Mouse (Mus musculus): ENCODE measurements around the gene Tmem259. TPM values are rescaled to one million over a fixed set of nuclear protein-coding genes. Genes with fewer than 3 reads are reported as not detected.

Gene Tmem259
- polyA plus RNA-seq, 3 experiments from 2014 or later: 2.0 to 2.5 (median 2.0) TPM

DNA sequence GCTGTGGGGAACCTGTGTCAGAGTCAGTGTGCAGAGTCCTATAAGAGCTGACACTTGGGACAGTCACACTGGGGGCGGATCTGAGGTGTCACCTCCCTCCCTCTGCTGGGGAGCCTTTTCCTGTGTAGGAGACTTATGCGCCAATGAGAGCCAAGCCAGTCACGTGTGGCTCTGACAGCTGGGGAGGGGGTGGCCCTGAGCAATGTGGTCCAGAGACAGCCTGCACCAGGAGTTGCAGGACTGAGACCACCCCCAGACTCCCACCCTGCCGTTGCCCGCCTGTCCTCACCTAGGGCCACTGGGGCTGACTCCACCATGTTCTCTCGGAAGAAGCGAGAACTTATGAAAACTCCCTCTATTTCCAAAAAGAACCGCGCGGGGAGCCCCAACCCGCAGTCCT is 32.4 kb upstream of the Tmem259 start, which contains the start of gene Arhgap45:
Arhgap45 (plus strand) TSS at position 143 of the 400 bp plus-strand sequence.
- ATAC-seq: peak; percentile 87

DNA sequence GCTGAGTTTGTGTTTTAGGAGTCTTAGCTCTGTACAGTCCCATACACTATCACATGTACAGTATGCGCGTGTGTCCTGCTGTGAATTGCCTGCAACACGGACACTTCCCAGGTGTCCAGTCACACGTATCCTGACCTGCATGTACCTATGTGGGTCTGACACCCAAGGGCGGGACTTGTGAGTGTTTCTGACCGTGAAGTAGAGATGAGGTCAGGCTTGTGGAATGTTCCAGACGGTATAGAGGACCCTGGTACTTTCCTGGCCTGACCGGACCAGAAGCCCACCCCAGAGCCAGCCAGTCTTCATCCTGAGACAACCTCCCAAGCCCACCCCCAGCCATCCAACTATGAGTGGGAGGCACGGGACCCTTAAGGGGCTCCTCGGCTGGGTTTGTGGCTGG is 31.5 kb upstream of the Tmem259 start:
- ATAC-seq: no peak

DNA sequence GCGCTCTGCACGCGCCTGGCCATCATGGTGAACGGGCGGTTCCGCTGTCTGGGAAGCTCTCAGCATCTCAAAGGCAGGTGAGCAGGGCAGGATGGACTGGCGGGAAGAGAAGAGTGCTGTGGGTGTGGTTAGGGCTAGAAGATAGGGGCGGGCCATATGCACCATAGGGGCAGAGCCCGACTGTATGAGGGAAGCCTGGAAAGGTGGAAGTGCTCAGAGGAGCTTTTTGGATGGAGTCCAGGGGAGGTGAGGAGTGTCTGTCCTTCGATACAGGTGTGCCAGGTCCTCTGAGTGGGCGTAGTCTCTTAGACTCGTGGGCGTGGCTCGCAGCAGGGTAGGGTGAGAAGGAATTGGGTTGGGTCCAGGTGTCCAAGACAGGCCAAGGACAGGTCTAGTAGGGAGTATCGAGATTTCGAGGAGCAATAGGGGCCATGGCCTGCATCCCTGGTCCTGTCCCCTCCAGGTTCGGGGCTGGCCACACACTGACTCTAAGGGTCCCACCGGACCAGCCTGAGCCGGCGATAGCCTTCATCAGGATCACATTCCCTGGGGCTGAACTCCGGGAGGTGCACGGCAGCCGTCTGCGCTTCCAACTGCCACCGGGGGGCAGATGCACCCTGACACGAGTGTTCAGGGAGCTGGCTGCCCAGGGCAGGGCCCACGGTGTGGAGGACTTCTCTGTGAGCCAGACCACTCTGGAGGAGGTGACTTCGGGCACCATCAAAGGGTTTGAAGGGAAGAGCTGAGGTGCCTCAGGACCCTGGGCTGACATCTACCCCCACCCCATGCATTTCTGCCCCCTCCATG is 30.6 kb upstream of the Tmem259 start:
- no peak for ATAC-seq

DNA sequence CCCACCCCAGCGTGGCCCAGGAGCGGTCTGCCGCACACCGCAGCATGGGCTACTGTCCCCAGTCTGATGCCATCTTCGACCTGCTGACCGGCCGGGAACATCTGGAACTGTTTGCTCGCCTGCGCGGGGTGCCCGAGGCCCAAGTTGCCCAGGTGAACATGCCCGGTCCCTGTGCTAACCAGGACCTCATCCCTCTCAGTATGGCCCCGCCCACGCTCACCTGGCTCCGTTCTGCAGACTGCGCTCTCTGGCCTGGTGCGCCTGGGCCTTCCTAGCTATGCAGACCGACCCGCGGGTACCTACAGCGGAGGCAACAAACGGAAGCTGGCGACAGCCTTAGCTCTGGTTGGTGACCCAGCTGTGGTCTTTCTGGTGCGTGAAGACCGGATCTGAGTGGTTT is 29.5 kb upstream of the Tmem259 start:
- no peak for ATAC-seq

GRCm38 (mm10) chr10:80011740-80012139 is 27.6 kb upstream of the Tmem259 start:
- no peak for ATAC-seq

DNA sequence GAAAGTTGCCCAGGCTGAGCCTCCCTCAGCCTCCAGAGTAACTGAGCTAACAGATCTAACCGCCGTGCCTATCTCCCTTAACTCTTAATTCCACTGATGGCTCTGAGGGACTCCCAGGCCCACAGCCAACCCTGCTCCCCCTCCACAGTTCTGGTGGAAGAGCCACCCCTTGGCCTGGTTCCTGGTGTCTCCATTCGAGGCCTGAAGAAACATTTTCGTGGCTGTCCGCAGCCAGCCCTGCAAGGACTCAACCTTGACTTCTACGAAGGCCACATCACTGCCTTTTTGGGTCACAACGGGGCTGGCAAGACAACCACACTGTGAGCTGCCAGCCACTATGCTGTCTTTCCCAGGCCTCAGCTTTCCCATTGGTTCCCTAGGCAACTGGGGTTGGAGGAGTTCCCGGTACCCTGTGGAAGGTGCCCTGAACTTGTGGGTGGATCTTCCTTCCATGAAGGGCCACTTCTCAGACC is 20.1 kb upstream of the Tmem259 start:
- no peak for ATAC-seq

DNA sequence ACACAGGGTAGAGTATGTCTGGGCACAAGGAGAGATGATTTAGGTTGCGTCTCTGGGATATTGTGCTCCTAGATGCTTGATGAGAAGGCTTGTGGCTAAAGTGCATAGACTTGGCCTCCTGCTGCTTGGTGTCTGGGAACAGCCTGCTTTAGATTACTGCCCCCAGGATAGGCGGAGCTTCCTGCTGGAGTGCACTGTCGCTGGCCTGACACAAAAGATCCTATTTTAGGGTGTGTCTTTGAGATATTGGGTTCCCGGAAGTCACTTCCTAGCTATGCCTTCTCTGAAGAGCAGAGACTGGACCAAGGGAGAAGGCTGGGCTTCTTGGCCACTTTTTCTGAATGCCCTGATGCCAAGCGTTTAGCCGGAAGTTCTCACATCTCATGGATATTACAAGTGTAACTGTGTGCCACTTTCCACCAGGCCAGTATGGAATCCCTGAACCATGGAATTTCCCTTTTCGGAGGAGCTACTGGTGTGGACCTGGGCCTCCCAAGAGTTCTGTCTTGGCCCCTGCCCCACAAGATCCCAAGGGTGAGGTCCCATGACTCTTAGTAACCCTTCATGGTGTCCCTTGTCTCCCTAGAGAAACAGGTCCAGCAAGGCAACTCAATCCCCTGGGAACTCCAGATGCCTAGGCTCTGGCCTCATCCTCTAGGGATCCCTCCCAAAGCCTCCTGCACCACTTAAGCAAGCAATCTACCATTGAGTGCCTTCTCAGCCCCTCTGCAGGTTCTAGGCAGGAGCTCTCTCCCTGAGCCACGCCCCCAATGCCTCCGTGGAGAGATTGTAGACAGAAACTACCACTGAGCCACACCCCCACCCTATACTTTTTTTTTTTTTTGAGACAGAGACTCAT is 19.5 kb upstream of the Tmem259 start:
- ATAC-seq: no peak

GRCm38 (mm10) chr10:80002829-80003228 is 18.7 kb upstream of the Tmem259 start:
- ATAC-seq: no peak

- no peak for ATAC-seq
Measured at GRCm38 (mm10) chr10:80001945-80002344, 17.8 kb upstream of the Tmem259 start.

DNA sequence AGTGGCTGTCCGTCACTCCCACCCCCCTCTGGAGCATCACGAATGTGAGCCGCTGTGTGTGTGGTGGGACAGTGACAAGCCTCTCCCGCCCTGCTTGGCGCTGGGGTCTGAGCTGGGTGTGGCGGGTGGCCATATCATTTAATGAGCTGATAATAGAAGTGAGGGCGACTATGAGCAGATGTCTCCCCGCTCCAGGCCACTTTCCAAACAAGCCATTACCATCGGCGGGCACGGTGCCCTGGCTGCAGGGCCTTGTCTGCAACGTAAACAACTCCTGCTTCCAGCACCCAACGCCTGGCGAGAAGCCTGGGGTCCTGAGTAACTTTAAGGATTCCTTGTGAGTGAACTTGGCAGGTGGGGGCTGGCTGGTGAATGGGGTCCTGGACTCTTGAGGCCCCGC is 13.7 kb upstream of the Tmem259 start:
- no peak for ATAC-seq

DNA sequence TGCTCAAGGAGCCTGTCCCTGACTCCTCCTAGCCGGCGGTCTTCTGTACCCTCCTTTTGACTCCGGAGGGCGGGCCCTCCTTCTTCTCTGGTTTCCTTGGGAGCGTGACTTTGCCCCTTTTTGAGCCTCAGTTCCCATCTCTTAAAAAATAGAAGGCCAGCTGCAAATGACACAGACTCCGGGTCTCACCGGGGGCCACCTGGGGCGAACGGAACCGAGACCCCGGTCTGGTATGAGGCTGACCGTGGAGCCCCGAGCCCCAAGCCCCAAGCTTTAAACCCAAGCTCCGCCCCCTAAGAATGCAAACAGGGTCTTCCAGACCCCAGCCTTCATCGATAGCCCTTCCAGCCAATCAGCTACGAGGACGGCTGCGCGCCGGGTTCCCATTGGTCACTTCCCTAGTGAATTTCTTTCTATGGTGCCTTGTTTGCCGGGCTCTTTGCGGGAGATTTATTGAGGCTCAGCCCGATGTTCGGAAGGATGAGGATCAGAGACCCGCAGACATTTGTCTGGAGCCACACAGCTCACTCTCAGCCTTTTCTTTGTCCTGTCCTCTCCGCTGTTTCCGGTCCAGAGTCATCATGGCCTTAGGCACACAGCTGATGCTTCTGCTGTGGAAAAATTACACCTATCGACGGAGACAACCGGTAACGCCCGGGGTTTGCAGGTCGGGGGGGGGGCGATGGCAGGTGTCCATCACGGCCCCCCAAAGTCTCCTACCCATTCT is 13.1 kb upstream of the Tmem259 start:
- ATAC-seq: no peak

DNA sequence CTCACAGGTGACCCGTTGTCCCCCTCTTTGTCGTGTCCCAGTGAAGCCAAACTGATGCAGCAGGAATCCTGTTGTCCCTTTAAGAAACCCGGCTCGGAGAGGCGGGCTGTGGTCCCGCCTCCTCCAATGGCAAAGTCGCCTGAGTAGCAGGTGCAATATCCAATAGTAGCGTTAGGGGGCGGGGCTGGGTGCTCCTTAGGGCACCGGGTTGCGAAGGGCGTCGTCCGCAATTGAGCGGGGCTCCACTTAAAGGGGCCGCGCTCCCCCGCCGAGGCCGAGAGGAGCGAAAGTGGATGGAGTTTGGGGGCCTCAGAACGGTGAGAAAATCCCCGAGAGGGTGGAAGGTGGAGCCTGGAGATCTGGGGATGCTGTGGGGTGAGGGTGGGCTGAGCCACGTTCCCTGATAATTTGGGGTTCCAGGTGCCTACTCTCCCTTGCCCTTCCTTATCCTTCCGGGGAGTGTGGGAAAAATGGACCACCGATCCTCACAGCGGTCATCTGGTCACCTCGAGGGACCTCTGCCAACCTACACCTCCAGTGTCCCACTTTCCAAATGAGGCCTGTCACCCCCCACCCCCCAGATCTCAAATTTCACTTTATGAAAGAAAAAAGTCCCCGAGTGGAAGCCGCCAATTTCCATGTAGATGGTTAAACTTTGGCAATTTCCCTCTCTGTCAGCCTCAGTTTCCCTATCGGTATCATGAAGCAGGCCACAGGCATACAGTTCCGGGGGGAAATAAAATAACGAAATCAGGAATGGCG is 12.3 kb upstream of the Tmem259 start, which contains the start of gene Abca7:
Abca7 (plus strand) TSS at position 223 of the 762 bp plus-strand sequence.
- peak; percentile 95 for ATAC-seq

DNA sequence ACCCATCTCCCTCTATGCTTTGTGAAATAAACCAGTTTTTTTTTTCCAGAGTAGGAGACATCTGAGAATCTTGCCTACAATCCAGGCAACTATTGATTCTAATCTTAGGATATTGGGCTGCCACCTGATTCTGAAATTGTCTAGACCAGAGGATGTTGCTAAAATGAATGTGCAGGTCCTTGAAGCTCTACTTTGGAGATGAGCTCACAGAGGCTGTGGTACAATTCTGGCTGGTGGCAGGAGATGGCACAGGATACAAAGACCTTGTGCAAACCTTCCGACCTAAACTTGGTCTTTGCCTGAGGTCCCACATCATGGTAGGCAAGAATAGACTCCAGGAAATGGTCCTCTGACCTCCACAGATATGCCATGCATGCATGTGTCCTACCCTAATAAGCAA is 11.5 kb upstream of the Tmem259 start:
- ATAC-seq: no peak

GRCm38 (mm10) chr10:79994397-79995115 is 10.4 kb upstream of the Tmem259 start:
- no peak for ATAC-seq

DNA sequence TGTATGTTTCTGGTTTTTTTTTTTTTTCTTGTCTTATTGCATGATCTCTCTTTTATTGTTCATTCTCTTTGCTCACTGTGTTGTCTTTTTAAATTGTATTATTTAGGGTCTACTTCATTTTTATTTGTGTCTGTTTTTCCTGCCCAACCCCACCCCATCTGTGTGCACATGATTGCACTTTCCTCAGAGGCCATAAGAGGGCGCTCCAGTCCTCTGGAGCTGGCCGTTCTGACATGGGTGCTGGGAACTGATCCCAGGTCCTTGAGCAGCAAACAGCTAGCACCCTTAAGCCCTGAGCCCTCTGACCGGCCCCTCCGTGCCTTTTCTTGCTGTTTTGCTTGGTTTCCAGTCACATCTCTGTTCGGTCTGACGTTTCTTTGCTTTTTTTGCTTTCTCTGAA is 7.4 kb upstream of the Tmem259 start:
- ATAC-seq: no peak

GRCm38 (mm10) chr10:79991099-79991498 is 7.0 kb upstream of the Tmem259 start:
- ATAC-seq: no peak

DNA sequence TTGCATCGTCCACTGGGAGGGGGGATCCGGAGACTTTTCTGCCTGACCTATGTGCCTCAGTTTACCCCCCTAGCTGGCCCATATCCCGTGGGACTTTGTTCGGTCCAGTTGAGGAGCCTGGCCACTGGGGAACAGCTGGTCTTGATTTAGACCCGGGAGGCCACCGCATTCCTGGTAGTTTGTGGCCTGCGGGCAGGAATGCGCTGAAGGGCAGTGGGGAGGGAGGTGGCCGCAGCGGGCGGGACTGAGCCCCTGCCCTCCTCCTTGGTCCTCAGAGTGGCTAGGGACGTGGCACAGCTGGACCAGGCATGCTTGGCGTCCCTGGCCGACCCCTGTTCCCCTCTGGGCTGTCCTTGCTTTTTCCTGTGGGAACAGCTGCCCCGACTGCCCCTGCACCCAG is 5.7 kb upstream of the Tmem259 start:
- no peak for ATAC-seq

DNA sequence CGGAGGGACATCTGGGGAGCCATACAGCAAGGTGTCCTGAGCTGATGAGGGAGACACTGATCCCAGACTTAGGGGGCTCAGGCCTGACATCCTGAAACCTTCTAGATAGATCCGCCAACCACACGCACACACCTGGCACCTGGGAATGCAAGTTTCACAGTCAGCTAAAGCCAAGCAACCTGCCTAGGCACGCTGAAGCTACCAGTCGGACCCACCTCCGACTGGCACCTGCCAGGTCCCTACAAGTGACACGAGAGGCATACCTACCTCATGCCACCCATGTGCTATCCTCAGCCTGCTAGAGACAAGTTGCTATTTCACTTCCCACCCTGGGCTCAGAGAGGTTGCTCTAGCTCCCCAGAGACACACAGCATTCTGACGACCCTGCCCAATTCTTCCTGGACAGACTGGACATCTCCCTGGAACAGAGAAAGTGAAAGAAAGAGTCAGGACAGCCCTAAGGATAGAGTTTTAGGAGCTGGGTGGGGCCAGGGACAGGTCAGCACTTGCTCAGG is 5.2 kb upstream of the Tmem259 start:
- no peak for ATAC-seq

DNA sequence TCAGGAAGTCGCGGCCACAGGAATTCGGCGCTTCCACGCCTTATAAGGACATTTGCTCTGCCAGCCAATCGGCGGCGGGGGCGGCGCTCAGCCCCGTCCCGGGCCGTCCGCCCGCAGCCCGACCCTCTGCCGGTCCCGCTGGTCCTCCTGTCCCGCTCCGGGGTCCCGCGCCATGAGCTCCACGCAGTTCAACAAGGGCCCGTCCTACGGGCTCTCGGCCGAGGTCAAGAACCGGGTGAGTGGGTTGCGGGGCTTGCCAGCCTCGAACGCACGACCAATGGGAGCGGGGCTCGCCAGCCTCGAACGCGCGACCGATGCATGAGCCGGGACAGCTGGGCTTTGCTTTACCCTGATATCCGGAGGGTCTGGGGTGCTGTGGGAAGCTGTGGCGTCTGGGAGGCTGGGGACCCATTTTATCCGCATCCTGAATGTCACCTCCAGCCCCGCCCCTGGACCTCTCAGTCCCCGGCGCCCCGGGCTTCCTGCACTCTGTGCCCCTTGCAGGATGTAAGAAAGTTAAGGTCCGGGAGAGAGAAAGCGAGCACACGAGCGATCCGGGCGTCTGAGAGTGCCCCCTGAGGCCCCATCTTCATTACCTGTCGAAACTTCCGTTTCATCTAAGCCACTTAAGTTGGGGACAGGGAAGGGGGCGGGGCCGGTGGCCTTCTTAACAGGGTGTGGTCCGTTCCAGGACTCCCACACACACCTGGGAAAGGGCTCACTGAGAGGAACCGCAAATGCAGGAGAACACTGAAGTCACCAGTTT is 4.6 kb upstream of the Tmem259 start, which contains the start of gene Cnn2:
Cnn2 (plus strand) TSS at position 79 of the 766 bp plus-strand sequence.
- no peak for ATAC-seq

All from inflammation-experienced regulatory T-cells, adult 6 months (primary cell).